Mouse (Mus musculus): ENCODE results near the gene Ints12. TPM values are rescaled to one million over a fixed set of nuclear protein-coding genes. Genes with fewer than 3 reads are reported as not detected.

Gene Ints12
- polyA plus RNA-seq, 1 experiment from 2014 or later = 15.0 TPM

- 33% methylated on average over 2 of the region's 2 CpGs for WGBS (ENCODE audit: insufficient replicate concordance)
- Histone ChIP-seq H3K27me3 (ENCODE audit: control insufficient read depth, insufficient read depth, low read length) (no peaks in the 10 kb centered on the region), H3K9me3 (replicated peaks; ENCODE audit: control insufficient read depth, low read length) (no peaks in the 10 kb centered on the region), H3K4me1 (ENCODE audit: control insufficient read depth, insufficient read depth, low read length) (no peaks in the 10 kb centered on the region), H3K9ac (ENCODE audit: low read depth, low read length) (no peak overlapping the region), H3K4me3 (ENCODE audit: low read depth, low read length) (no peak overlapping the region), H3K27ac (ENCODE audit: low read depth, low read length) (no peak overlapping the region), H3K4me2 (no peak overlapping the region), H3K36me3 (ENCODE audit: control insufficient read depth, insufficient read depth, low read length) (peaks cover 5% of the 10 kb centered on the region; the same call in 1 of the 2 replicates)
- no peak for ATAC-seq (replicated peaks; ENCODE audit: insufficient number of reproducible peaks, low FRiP score, low TSS enrichment)
Observed at GRCm38 (mm10) chr3:133111741-133112140, 20.1 kb downstream of the Ints12 start.

- Histone ChIP-seq H3K27ac (ENCODE audit: low read depth, low read length) (no peak overlapping the region), H3K4me2 (no peak overlapping the region), H3K4me1 (ENCODE audit: control insufficient read depth, insufficient read depth, low read length) (no peaks in the 10 kb centered on the region), H3K36me3 (ENCODE audit: control insufficient read depth, insufficient read depth, low read length) (peaks cover 5% of the 10 kb centered on the region; the same call in 1 of the 2 replicates), H3K9me3 (replicated peaks; ENCODE audit: control insufficient read depth, low read length) (no peaks in the 10 kb centered on the region), H3K9ac (ENCODE audit: low read depth, low read length) (no peak overlapping the region), H3K27me3 (ENCODE audit: control insufficient read depth, insufficient read depth, low read length) (no peaks in the 10 kb centered on the region), H3K4me3 (ENCODE audit: low read depth, low read length) (no peak overlapping the region)
- WGBS (ENCODE audit: insufficient replicate concordance) = 55% methylated on average over 1 of the region's 1 CpGs
- no peak for ATAC-seq (replicated peaks; ENCODE audit: insufficient number of reproducible peaks, low FRiP score, low TSS enrichment)
Observed at GRCm38 (mm10) chr3:133113281-133113680, 21.6 kb downstream of the Ints12 start.

GRCm38 (mm10) chr3:133131372-133131771, 39.7 kb downstream of the Ints12 start:
- 88% methylated on average over 5 of the region's 5 CpGs for WGBS (ENCODE audit: insufficient replicate concordance)
- no peaks in the 10 kb centered on the region for H3K4me1 ChIP-seq (ENCODE audit: control insufficient read depth, insufficient read depth, low read length)
- H3K4me3 ChIP-seq (ENCODE audit: low read depth, low read length) = no peak overlapping the region
- no peak for ATAC-seq (replicated peaks; ENCODE audit: insufficient number of reproducible peaks, low FRiP score, low TSS enrichment)
- H3K36me3 ChIP-seq (ENCODE audit: control insufficient read depth, insufficient read depth, low read length) = no peaks in the 10 kb centered on the region
- no peaks in the 10 kb centered on the region for H3K27me3 ChIP-seq (ENCODE audit: control insufficient read depth, insufficient read depth, low read length)
- H3K27ac ChIP-seq (ENCODE audit: low read depth, low read length) = no peak overlapping the region
- no peak overlapping the region for H3K9ac ChIP-seq (ENCODE audit: low read depth, low read length)
- no peak overlapping the region for H3K4me2 ChIP-seq
- H3K9me3 ChIP-seq (replicated peaks; ENCODE audit: control insufficient read depth, low read length) = no peaks in the 10 kb centered on the region

GRCm38 (mm10) chr3:133132611-133133010, 41.0 kb downstream of the Ints12 start:
- Histone ChIP-seq H3K9ac (ENCODE audit: low read depth, low read length) (no peak overlapping the region), H3K27me3 (ENCODE audit: control insufficient read depth, insufficient read depth, low read length) (no peaks in the 10 kb centered on the region), H3K9me3 (replicated peaks; ENCODE audit: control insufficient read depth, low read length) (no peaks in the 10 kb centered on the region), H3K4me2 (no peak overlapping the region), H3K27ac (ENCODE audit: low read depth, low read length) (no peak overlapping the region), H3K4me3 (ENCODE audit: low read depth, low read length) (no peak overlapping the region), H3K36me3 (ENCODE audit: control insufficient read depth, insufficient read depth, low read length) (no peaks in the 10 kb centered on the region), H3K4me1 (ENCODE audit: control insufficient read depth, insufficient read depth, low read length) (no peaks in the 10 kb centered on the region)
- ATAC-seq (replicated peaks; ENCODE audit: insufficient number of reproducible peaks, low FRiP score, low TSS enrichment) = no peak
- 77% methylated on average over 8 of the region's 8 CpGs for WGBS (ENCODE audit: insufficient replicate concordance)

GRCm38 (mm10) chr3:133141877-133142276, 50.2 kb downstream of the Ints12 start:
- no peak for ATAC-seq (replicated peaks; ENCODE audit: insufficient number of reproducible peaks, low FRiP score, low TSS enrichment)
- no peaks in the 10 kb centered on the region for H3K4me1 ChIP-seq (ENCODE audit: control insufficient read depth, insufficient read depth, low read length)
- 86% methylated on average over 6 of the region's 6 CpGs for WGBS (ENCODE audit: insufficient replicate concordance)
- H3K9ac ChIP-seq (ENCODE audit: low read depth, low read length) = no peak overlapping the region
- no peaks in the 10 kb centered on the region for H3K27me3 ChIP-seq (ENCODE audit: control insufficient read depth, insufficient read depth, low read length)
- H3K36me3 ChIP-seq (ENCODE audit: control insufficient read depth, insufficient read depth, low read length) = no peaks in the 10 kb centered on the region
- no peak overlapping the region for H3K27ac ChIP-seq (ENCODE audit: low read depth, low read length)
- no peaks in the 10 kb centered on the region for H3K9me3 ChIP-seq (replicated peaks; ENCODE audit: control insufficient read depth, low read length)
- H3K4me3 ChIP-seq (ENCODE audit: low read depth, low read length) = no peak overlapping the region
- H3K4me2 ChIP-seq = no peak overlapping the region

DNA sequence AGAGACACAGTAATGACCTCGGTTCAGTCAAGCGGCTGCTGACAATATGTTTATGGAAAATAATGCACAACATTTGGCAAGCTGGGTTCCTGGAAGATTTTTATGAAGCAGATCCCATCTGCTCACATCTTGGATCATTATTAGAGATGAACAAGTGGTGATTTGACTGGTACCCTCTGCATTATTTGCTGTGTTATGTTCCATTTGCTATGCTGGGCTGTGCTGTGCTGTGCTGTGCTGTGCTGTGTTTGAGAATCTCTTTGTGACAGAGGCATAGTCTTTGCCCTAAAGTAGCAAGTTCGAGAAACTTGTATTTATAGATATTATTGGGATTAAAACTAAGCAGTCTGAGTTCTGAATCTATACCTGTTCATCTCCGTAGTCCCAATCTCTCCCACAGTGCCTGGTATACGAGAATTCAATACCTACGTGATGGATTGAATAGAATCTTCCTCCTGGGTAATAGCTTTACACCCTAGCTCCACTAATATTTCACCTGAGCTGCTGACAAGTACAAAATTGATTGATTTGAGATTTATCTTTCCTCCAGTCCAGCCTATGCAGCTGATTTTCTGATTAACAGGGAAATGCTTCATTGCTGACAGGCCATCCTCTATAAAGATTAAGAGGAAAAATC, 53.0 kb downstream of the Ints12 start:
- Histone ChIP-seq H3K4me2 (no peak overlapping the region), H3K4me3 (ENCODE audit: low read depth, low read length) (no peak overlapping the region), H3K9ac (ENCODE audit: low read depth, low read length) (no peak overlapping the region), H3K27ac (ENCODE audit: low read depth, low read length) (no peak overlapping the region), H3K4me1 (ENCODE audit: control insufficient read depth, insufficient read depth, low read length) (no peaks in the 10 kb centered on the region), H3K27me3 (ENCODE audit: control insufficient read depth, insufficient read depth, low read length) (no peaks in the 10 kb centered on the region), H3K36me3 (ENCODE audit: control insufficient read depth, insufficient read depth, low read length) (no peaks in the 10 kb centered on the region), H3K9me3 (replicated peaks; ENCODE audit: control insufficient read depth, low read length) (no peaks in the 10 kb centered on the region)
- 74% methylated on average over 6 of the region's 6 CpGs for WGBS (ENCODE audit: insufficient replicate concordance)
- no peak for ATAC-seq (replicated peaks; ENCODE audit: insufficient number of reproducible peaks, low FRiP score, low TSS enrichment)

DNA sequence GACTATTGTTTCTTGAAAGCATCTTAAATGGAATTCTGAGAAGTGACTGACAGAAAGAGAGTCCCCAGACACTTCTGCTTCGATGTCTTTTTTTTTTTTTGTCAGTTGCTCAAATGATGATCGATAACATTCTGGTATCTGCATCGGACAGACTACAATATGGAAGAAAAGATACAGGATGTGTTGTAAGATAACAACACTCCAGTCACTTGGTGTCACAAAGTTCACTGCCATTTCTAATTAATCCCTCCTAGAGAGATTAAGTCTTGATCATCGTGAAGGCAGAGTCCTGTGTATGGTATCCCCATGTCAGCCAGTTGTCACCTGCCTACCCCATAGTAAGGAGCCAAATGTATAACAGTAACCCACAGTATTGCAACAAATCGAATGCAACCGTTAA, 60.0 kb downstream of the Ints12 start:
- Histone ChIP-seq H3K4me2 (no peak overlapping the region), H3K4me3 (ENCODE audit: low read depth, low read length) (no peak overlapping the region), H3K27me3 (ENCODE audit: control insufficient read depth, insufficient read depth, low read length) (no peaks in the 10 kb centered on the region), H3K27ac (ENCODE audit: low read depth, low read length) (no peak overlapping the region), H3K36me3 (ENCODE audit: control insufficient read depth, insufficient read depth, low read length) (no peaks in the 10 kb centered on the region), H3K4me1 (ENCODE audit: control insufficient read depth, insufficient read depth, low read length) (no peaks in the 10 kb centered on the region), H3K9me3 (replicated peaks; ENCODE audit: control insufficient read depth, low read length) (no peaks in the 10 kb centered on the region), H3K9ac (ENCODE audit: low read depth, low read length) (no peak overlapping the region)
- no peak for ATAC-seq (replicated peaks; ENCODE audit: insufficient number of reproducible peaks, low FRiP score, low TSS enrichment)
- WGBS (ENCODE audit: insufficient replicate concordance) = 80% methylated on average over 6 of the region's 6 CpGs

- no peak for ATAC-seq (replicated peaks; ENCODE audit: insufficient number of reproducible peaks, low FRiP score, low TSS enrichment)
- Histone ChIP-seq H3K27ac (ENCODE audit: low read depth, low read length) (no peak overlapping the region), H3K4me3 (ENCODE audit: low read depth, low read length) (no peak overlapping the region), H3K4me1 (ENCODE audit: control insufficient read depth, insufficient read depth, low read length) (no peaks in the 10 kb centered on the region), H3K9ac (ENCODE audit: low read depth, low read length) (no peak overlapping the region), H3K36me3 (ENCODE audit: control insufficient read depth, insufficient read depth, low read length) (no peaks in the 10 kb centered on the region), H3K27me3 (ENCODE audit: control insufficient read depth, insufficient read depth, low read length) (no peaks in the 10 kb centered on the region), H3K4me2 (no peak overlapping the region), H3K9me3 (replicated peaks; ENCODE audit: control insufficient read depth, low read length) (no peaks in the 10 kb centered on the region)
- 55% methylated on average over 1 of the region's 1 CpGs for WGBS (ENCODE audit: insufficient replicate concordance)
Observed at GRCm38 (mm10) chr3:133152831-133153230, 61.2 kb downstream of the Ints12 start.

DNA sequence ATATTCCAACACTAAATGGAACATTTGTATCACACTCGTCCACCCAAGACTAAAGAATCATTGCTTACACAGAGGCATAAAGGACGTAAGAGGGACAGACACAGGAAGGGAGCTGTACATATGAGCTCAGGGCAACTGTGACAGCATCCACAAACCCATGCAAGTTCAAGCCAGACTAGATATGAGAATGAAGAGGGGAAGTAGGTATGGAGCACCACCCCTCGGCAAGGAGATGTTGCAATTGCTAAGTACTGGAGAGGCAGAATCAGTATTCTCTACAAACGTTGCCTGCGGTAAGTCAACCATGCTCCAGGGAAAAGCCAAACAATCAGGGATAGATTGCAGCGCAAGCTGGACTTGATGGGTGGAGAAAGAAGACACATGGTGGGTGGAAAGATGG, 62.0 kb downstream of the Ints12 start:
- WGBS (ENCODE audit: insufficient replicate concordance) = 70% methylated on average over 6 of the region's 6 CpGs
- no peak overlapping the region for H3K4me2 ChIP-seq
- H3K9me3 ChIP-seq (replicated peaks; ENCODE audit: control insufficient read depth, low read length) = no peaks in the 10 kb centered on the region
- H3K36me3 ChIP-seq (ENCODE audit: control insufficient read depth, insufficient read depth, low read length) = no peaks in the 10 kb centered on the region
- no peaks in the 10 kb centered on the region for H3K27me3 ChIP-seq (ENCODE audit: control insufficient read depth, insufficient read depth, low read length)
- no peak overlapping the region for H3K9ac ChIP-seq (ENCODE audit: low read depth, low read length)
- no peak overlapping the region for H3K27ac ChIP-seq (ENCODE audit: low read depth, low read length)
- ATAC-seq (replicated peaks; ENCODE audit: insufficient number of reproducible peaks, low FRiP score, low TSS enrichment) = no peak
- no peak overlapping the region for H3K4me3 ChIP-seq (ENCODE audit: low read depth, low read length)
- H3K4me1 ChIP-seq (ENCODE audit: control insufficient read depth, insufficient read depth, low read length) = no peaks in the 10 kb centered on the region
